Mouse (Mus musculus) ES-E14 (cell line): ENCODE measurements at regions not wholly inside any gene's neighbourhood (a gene's known extent, or its start where the extent isn't known, plus 50 kb on each side); places are given as distances from the start of the nearest gene placed in this dataset.

Experiments
- CHD2 ChIP-seq: IDR thresholded peaks from 2 replicates; pipeline ENCODE4 v1.6.1; 2014; ENCODE audit warnings: mild to moderate bottlenecking, low read depth, low read length, inconsistent platforms
- HCFC1 ChIP-seq: IDR thresholded peaks from 2 replicates; pipeline ENCODE4 v1.6.1; 2012; ENCODE audit warnings: low read length, inconsistent platforms, borderline replicate concordance; ENCODE audit not compliant: insufficient read depth
- MAFK ChIP-seq: IDR thresholded peaks from 2 replicates; pipeline ENCODE4 v1.6.1; 2014; ENCODE audit warnings: mild to moderate bottlenecking, low read depth, low read length, inconsistent platforms; ENCODE audit not compliant: insufficient read depth

DNA sequence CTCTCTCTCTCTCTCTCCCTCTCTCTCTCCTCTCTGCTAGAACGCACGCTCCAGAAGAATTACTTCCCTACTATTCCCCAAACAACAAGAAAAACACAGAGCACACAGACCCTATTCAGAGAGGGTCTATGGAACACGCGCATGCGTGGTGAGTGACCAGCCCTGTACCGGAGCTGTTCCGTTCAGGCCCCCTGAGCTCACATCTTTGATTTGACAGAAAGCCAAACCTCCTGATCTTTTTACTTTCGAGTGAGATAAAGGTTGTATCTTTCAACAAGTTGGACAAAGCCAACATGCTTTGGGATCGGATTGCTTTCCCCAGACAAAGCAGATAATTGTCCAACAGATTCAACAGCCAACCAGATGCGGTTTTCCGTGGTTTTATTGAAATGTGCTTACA lies 320.9 kb downstream of the Agtpbp1 start:
- TF ChIP-seq MAFK (no peak), CHD2 (no peak), HCFC1 (no peak)
